Mouse (Mus musculus) stomach, postnatal 0 days (tissue): ENCODE measurements around the gene Zfp704. TPM values are rescaled to one million over a fixed set of nuclear protein-coding genes. Genes with fewer than 3 reads are reported as not detected.

Experiments
- ATAC-seq: fragments of 200-750 bp; cut with Nextera tagmentation; 2 replicates; pipeline ENCODE4 v1.8.0; 2017; ENCODE audit not compliant: low FRiP score, low TSS enrichment
- DNase-seq: peaks from one replicate; pipeline ENCODE4 v3.0.0-alpha.2; 2016; ENCODE audit warnings: low spot score
- H3K27ac ChIP-seq: fragments of 300-500 bp; sonication (generic); replicated peaks from 2 replicates; pipeline ENCODE4 v1.5.1; 2014; ENCODE audit warnings: mild to moderate bottlenecking, control low read depth
- H3K27me3 ChIP-seq: fragments of 300-500 bp; sonication (generic); 2 replicates; pipeline ENCODE4 v1.6.1; 2014; ENCODE audit warnings: low read length; ENCODE audit not compliant: control insufficient read depth, insufficient read depth
- H3K36me3 ChIP-seq: fragments of 300-500 bp; sonication (generic); 2 replicates; pipeline ENCODE4 v1.6.1; 2014; ENCODE audit warnings: low read length, mixed read lengths; ENCODE audit not compliant: control insufficient read depth, insufficient read depth
- H3K4me1 ChIP-seq: fragments of 300-500 bp; sonication (generic); replicated peaks from 2 replicates; pipeline ENCODE4 v1.6.1; 2014; ENCODE audit warnings: antibody characterized with exemption; ENCODE audit not compliant: control insufficient read depth, insufficient read depth
- H3K4me2 ChIP-seq: fragments of 300-500 bp; sonication (generic); replicated peaks from 2 replicates; pipeline ENCODE4 v1.6.1; 2014; ENCODE audit warnings: low read depth, mild to moderate bottlenecking, control low read depth, moderate library complexity
- H3K4me3 ChIP-seq: fragments of 300-500 bp; sonication (generic); 2 replicates; pipeline ENCODE4 v1.5.1; 2014; ENCODE audit warnings: low read depth, low read length, control low read depth
- H3K9ac ChIP-seq: fragments of 300-500 bp; sonication (generic); 2 replicates; pipeline ENCODE4 v1.6.1; 2014; ENCODE audit warnings: mild to moderate bottlenecking, low read length, control low read depth, mixed read lengths
- H3K9me3 ChIP-seq: fragments of 300-500 bp; sonication (generic); 2 replicates; pipeline ENCODE4 v1.6.1; 2016; ENCODE audit warnings: low read length; ENCODE audit not compliant: control insufficient read depth
- CTCF ChIP-seq: IDR thresholded peaks from 2 replicates; pipeline ENCODE4 v1.5.1; 2016; ENCODE audit warnings: antibody characterized with exemption, low read depth, mild to moderate bottlenecking, moderate library complexity
- EP300 ChIP-seq: optimal IDR thresholded peaks from 2 replicates; pipeline ENCODE3; 2016; ENCODE audit warnings: antibody characterized with exemption
- WGBS: fragments of 180-500 bp; shearing (Covaris S2); extraction: QIAGEN DNeasy Blood & Tissue Kit; methylation state at CpG from one replicate; pipeline ENCODE4 v1.1.7; 2014; 5-methylcytosine and 5-hydroxymethylcytosine counted together
- polyA plus RNA-seq: library from polyadenylated mRNA; unstranded; fragments of >200 nt; fragmentation: Nextera tagmentation; extraction: Ambion mirVana; gene quantifications from 2 replicates; pipeline ENCODE4 v1.2.1, GENCODE M21; 2015

The Zfp704 gene
- polyA plus RNA-seq: 3.4 and 3.9 TPM in 2 replicates

DNA sequence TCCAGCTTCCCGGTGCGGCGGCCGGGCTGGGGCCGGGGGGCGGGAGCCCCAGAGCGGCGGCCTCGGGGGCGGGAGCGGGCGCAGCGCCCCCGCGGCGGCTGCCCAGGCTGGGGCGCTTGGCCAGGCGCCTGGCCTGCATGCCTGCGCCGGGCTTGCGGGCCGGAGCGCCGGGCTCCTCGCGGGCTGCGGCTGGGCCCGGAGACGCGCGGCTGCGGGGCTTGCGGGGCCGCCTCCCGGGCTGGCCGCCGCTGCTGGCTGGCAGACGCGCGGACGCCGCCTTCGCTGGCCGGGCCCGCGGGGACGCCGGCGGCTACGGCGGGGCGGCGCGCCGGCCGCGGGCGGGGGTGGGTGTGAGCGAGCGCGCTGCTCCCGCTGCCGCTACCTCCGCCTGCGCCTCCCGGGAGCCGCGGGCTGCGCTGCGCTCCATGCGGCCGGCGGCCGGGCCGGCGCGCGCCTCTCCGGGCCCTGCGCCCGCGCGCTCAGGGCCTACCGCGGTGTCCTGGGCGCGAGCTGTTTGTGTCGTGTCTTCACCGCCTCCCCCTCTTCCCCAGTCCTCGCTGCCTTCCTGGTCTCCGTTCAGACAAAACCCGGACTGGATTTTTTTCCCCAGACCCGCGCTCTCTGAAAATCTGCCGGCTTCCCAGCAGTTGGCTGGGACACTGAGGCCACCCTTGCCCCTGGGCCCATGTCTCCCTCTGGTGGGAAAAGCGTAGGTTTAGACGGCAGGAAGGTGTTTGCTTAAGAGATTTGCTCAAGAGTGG, at the start of gene Zfp704:
TSS of gene Zfp704 (minus strand) at position 505 of the 761 bp plus-strand sequence.
- no peaks in the 10 kb centered on the region for H3K27me3 ChIP-seq
- peak; percentile 90 for ATAC-seq
- no peaks in the 10 kb centered on the region for H3K9me3 ChIP-seq
- peak; percentile 89 for DNase-seq
- H3K4me3 ChIP-seq: peak within 1 kb of the TSS; percentile 69
- WGBS: under 1% methylated on average over 31 of the region's 97 CpGs
- 0 out of 2 replicates have a peak, but pooled peaks cover 3% of the 10 kb centered on the region for H3K4me1 ChIP-seq
- peak within 1 kb of the TSS; percentile 97 for H3K27ac ChIP-seq
- H3K4me2 ChIP-seq: peak within 1 kb of the TSS; percentile 67
- TF ChIP-seq EP300 (no peak), CTCF (peak; percentile 81)
- H3K36me3 ChIP-seq: no peaks in the 10 kb centered on the region
- peak within 1 kb of the TSS; percentile 85 for H3K9ac ChIP-seq

- ATAC-seq (no peak), DNase-seq (no peak)
- Histone ChIP-seq H3K27ac (no peak overlapping the region), H3K27me3 (no peaks in the 10 kb centered on the region), H3K4me3 (no peak overlapping the region), H3K4me1 (no peaks in the 10 kb centered on the region), H3K9ac (no peak overlapping the region), H3K9me3 (no peaks in the 10 kb centered on the region), H3K4me2 (no peak overlapping the region), H3K36me3 (no peaks in the 10 kb centered on the region)
- TF ChIP-seq EP300 (no peak), CTCF (no peak)
- WGBS: 72% methylated on average over 10 of the region's 10 CpGs
Observed at GRCm38 (mm10) chr3:9633036-9634005, 23.4 kb upstream of the Zfp704 start.

DNA sequence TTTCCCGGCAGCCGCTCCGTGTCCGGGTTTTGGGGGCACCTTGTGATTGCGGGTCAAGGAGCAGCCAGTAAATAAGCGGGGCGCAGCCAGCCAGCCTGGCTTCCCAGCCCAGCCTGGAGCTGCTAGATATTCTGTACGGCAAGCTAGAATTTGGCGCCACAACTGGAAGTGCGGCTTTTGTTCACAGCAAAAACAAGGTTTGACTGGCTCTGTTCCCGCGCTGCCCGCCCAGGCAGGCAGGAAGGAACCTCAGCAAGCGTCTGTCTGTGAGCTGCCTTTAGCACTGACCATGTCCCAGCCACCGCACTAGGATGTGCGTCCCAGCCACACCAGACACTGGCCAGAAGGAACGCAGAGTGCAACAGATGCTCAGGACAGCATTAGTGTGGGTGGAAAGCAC, 20.1 kb upstream of the Zfp704 start:
- Histone ChIP-seq H3K9ac (peak overlapping the region; percentile 18; the same call in 1 of the 2 replicates), H3K9me3 (no peaks in the 10 kb centered on the region), H3K27ac (no peak overlapping the region), H3K4me2 (peak overlapping the region; percentile 48), H3K36me3 (no peaks in the 10 kb centered on the region), H3K27me3 (no peaks in the 10 kb centered on the region), H3K4me1 (no peaks in the 10 kb centered on the region), H3K4me3 (peak overlapping the region; percentile 20)
- peak; percentile 54 for ATAC-seq
- DNase-seq: peak; percentile 48
- 9% methylated on average over 17 of the region's 17 CpGs for WGBS
- TF ChIP-seq EP300 (no peak), CTCF (no peak)

- WGBS: 49% methylated on average over 4 of the region's 4 CpGs
- Histone ChIP-seq H3K9me3 (no peaks in the 10 kb centered on the region), H3K36me3 (no peaks in the 10 kb centered on the region), H3K9ac (no peak overlapping the region), H3K4me1 (no peaks in the 10 kb centered on the region), H3K27me3 (no peaks in the 10 kb centered on the region), H3K4me3 (no peak overlapping the region), H3K27ac (no peak overlapping the region), H3K4me2 (no peak overlapping the region)
- no peak for ATAC-seq
- DNase-seq: no peak
- no peak for TF ChIP-seq CTCF
- TF ChIP-seq EP300: no peak
Observed at GRCm38 (mm10) chr3:9628041-9628440, 18.2 kb upstream of the Zfp704 start.

GRCm38 (mm10) chr3:9626149-9626548, 16.3 kb upstream of the Zfp704 start:
- TF ChIP-seq CTCF: no peak
- no peak for TF ChIP-seq EP300
- Histone ChIP-seq H3K4me3 (no peak overlapping the region), H3K9me3 (no peaks in the 10 kb centered on the region), H3K4me2 (no peak overlapping the region), H3K27me3 (no peaks in the 10 kb centered on the region), H3K36me3 (no peaks in the 10 kb centered on the region), H3K4me1 (no peaks in the 10 kb centered on the region), H3K9ac (no peak overlapping the region), H3K27ac (no peak overlapping the region)
- DNase-seq (no peak), ATAC-seq (no peak)
- 66% methylated on average over 5 of the region's 5 CpGs for WGBS
